Mouse (Mus musculus): ENCODE measurements around the gene Phykpl. TPM values are rescaled to one million over a fixed set of nuclear protein-coding genes. Genes with fewer than 3 reads are reported as not detected.

The Phykpl gene
- polyA plus RNA-seq, 1 experiment from 2014 or later = 23.3 TPM

DNA sequence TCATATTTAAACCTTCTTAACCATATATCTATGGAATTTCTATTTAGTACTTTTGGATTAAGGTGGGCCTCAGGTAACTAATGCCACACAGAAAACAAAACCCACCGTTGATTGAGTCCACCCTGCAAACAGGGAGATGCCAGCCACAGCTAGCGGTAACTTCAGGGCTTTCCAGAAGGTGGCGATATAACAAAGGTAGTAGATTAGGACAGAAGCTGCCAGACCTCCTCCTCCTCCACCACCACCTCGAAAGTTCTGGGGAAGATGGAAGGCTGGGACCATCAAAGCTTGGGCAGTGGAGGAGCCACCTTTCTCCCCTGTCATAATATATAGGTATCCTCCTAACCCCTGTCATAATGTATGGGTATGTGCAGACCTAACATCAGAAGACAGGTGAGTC lies 33.1 kb downstream of the Phykpl start:
- Histone ChIP-seq H3K36me3 (ENCODE audit: insufficient read depth) (peaks cover 5% of the 10 kb centered on the region; the same call in 1 of the 2 replicates), H3K27ac (ENCODE audit: low read depth) (no peak overlapping the region), H3K4me2 (no peak overlapping the region), H3K27me3 (ENCODE audit: insufficient read depth, low read length) (no peaks in the 10 kb centered on the region), H3K9ac (no peak overlapping the region), H3K9me3 (ENCODE audit: low read depth, low read length) (no peaks in the 10 kb centered on the region), H3K4me1 (ENCODE audit: insufficient read depth) (peaks cover 8% of the 10 kb centered on the region; the same call in 1 of the 2 replicates), H3K4me3 (ENCODE audit: low read depth, low read length) (no peak overlapping the region)
- 4% methylated on average over 4 of the region's 4 CpGs for WGBS
- no peak for ATAC-seq (ENCODE audit: insufficient read depth)
- peak; percentile 89 for DNase-seq
- peak; percentile 85 for TF ChIP-seq CTCF (IDR thresholded peaks at IDR 0.05; ENCODE audit: low read depth)

GRCm38 (mm10) chr11:51618894-51619408 lies 34.4 kb downstream of the Phykpl start:
- TF ChIP-seq CTCF (IDR thresholded peaks at IDR 0.05; ENCODE audit: low read depth) = no peak
- H3K27ac ChIP-seq (ENCODE audit: low read depth) = no peak overlapping the region
- H3K36me3 ChIP-seq (ENCODE audit: insufficient read depth) = peaks cover 17% of the 10 kb centered on the region
- H3K4me1 ChIP-seq (ENCODE audit: insufficient read depth) = peaks cover 8% of the 10 kb centered on the region; the same call in 1 of the 2 replicates
- 45% methylated on average over 8 of the region's 8 CpGs for WGBS
- H3K4me3 ChIP-seq (ENCODE audit: low read depth, low read length) = peak overlapping the region; percentile 85
- H3K27me3 ChIP-seq (ENCODE audit: insufficient read depth, low read length) = no peaks in the 10 kb centered on the region
- H3K9ac ChIP-seq = no peak overlapping the region
- ATAC-seq (ENCODE audit: insufficient read depth) (peak; percentile 38), DNase-seq (no peak)
- no peaks in the 10 kb centered on the region for H3K9me3 ChIP-seq (ENCODE audit: low read depth, low read length)
- H3K4me2 ChIP-seq = peak overlapping the region; percentile 81

DNA sequence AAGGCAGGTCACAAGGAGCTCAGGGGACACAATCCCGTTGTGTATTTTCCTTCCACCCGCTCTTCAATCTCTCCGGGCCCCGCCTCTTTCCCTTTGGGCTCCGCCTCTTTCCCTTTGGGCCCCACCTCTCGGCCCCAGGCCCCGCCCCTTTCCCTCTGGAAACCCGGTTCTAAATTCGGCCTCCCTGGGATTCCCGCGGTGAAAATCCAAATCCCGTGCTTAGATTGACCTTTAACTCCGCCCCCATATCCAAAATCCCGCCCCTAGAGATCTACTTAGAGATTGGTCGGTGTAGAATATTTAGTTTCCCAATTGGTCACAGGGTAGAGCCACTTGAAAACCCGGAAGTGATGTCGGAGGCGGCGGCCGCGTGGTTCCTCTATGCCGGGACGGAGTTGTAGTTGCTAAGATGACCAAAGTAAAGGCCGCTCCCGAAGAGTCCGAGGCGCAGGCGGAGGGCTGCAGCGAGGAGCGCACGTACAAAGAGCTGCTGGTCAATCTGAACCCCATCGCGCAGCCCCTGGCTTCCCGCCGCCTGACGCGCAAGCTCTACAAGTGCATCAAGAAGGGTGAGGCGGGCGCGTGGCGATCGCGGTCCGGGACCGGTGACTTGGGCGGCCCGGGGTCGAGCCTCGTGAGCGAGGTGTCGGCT lies 35.0 kb downstream of the Phykpl start, which contains the start of gene Nhp2:
TSS of gene Nhp2 (plus strand) at position 327 of the 652 bp plus-strand sequence.
- TF ChIP-seq CTCF (IDR thresholded peaks at IDR 0.05; ENCODE audit: low read depth) = no peak

DNA sequence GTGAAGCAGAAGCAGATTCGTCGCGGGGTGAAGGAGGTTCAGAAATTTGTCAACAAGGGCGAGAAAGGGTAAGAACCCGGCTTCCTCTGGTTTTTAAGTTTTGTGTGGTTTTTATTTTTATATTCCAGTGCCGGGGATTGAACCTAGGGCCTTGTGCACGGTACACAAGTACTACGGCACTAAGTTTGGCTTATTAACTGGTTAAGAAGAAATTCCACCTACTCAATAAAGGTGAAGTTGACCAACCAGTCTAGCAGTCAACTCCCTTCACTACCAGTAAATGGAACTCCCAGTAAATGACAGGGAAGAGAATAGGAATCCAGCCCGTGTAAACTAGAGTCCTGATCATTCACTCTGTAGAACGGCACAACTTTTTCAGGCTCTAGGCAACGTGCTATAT lies 35.5 kb downstream of the Phykpl start:
- DNase-seq (no peak), ATAC-seq (ENCODE audit: insufficient read depth) (no peak)
- H3K9me3 ChIP-seq (ENCODE audit: low read depth, low read length) = no peaks in the 10 kb centered on the region
- TF ChIP-seq CTCF (IDR thresholded peaks at IDR 0.05; ENCODE audit: low read depth) = no peak
- H3K9ac ChIP-seq = peak overlapping the region; percentile 76
- H3K4me1 ChIP-seq (ENCODE audit: insufficient read depth) = peaks cover 8% of the 10 kb centered on the region; the same call in 1 of the 2 replicates
- H3K36me3 ChIP-seq (ENCODE audit: insufficient read depth) = peaks cover 29% of the 10 kb centered on the region
- WGBS = 2% methylated on average over 11 of the region's 11 CpGs
- no peaks in the 10 kb centered on the region for H3K27me3 ChIP-seq (ENCODE audit: insufficient read depth, low read length)
- H3K4me3 ChIP-seq (ENCODE audit: low read depth, low read length) = peak overlapping the region; percentile 85
- H3K27ac ChIP-seq (ENCODE audit: low read depth) = peak overlapping the region; percentile 68
- peak overlapping the region; percentile 81 for H3K4me2 ChIP-seq

More for the DNA sequence above, 35.0 kb downstream of the Phykpl start, which contains the start of gene Nhp2:
- H3K9me3 ChIP-seq (ENCODE audit: low read depth, low read length) = no peaks in the 10 kb centered on the region
- WGBS = under 1% methylated on average over 51 of the region's 51 CpGs
- peak within 1 kb of the TSS; percentile 68 for H3K27ac ChIP-seq (ENCODE audit: low read depth)
- DNase-seq (peak; percentile 99), ATAC-seq (ENCODE audit: insufficient read depth) (peak; percentile 92)
- peaks cover 23% of the 10 kb centered on the region for H3K36me3 ChIP-seq (ENCODE audit: insufficient read depth)
- no peaks in the 10 kb centered on the region for H3K27me3 ChIP-seq (ENCODE audit: insufficient read depth, low read length)
- H3K4me2 ChIP-seq = peak within 1 kb of the TSS; percentile 81
- H3K4me3 ChIP-seq (ENCODE audit: low read depth, low read length) = peak within 1 kb of the TSS; percentile 85
- H3K9ac ChIP-seq = peak within 1 kb of the TSS; percentile 76
- peaks cover 8% of the 10 kb centered on the region; the same call in 1 of the 2 replicates for H3K4me1 ChIP-seq (ENCODE audit: insufficient read depth)

GRCm38 (mm10) chr11:51621776-51622175 lies 37.2 kb downstream of the Phykpl start:
- Histone ChIP-seq H3K36me3 (ENCODE audit: insufficient read depth) (peaks cover 44% of the 10 kb centered on the region), H3K9me3 (ENCODE audit: low read depth, low read length) (no peaks in the 10 kb centered on the region)
- 92% methylated on average over 2 of the region's 2 CpGs for WGBS

DNA sequence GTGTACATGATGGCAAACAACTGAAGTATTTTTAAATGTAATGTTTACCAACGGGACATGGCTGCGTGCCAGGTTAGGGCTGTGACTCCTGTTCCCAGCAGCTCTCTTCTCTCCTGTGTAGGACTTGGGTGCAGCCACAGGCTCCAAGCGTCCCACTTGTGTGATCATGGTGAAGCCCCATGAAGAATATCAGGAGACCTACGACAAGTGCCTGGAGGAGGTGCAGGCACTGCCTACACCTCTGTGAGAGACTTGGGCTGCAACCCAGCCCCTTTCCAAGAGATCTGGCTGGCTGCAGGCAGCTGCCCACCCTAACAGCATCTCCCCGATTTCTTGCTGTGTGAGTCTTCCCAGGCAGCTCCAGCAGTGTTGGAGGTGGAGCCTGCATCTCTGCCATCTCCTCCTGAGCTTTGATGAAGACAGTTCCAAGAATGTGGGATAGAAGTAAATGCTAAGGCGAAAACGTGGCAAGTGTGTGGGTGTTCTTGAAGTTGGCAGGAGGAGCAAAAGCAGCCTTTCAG lies 38.5 kb downstream of the Phykpl start:
- no peak overlapping the region for H3K9ac ChIP-seq
- H3K27me3 ChIP-seq (ENCODE audit: insufficient read depth, low read length) = no peaks in the 10 kb centered on the region
- TF ChIP-seq CTCF (IDR thresholded peaks at IDR 0.05; ENCODE audit: low read depth) = no peak
- H3K9me3 ChIP-seq (ENCODE audit: low read depth, low read length) = no peaks in the 10 kb centered on the region
- no peak overlapping the region for H3K27ac ChIP-seq (ENCODE audit: low read depth)
- H3K4me1 ChIP-seq (ENCODE audit: insufficient read depth) = peaks cover 8% of the 10 kb centered on the region; the same call in 1 of the 2 replicates
- ATAC-seq (ENCODE audit: insufficient read depth) = no peak
- 84% methylated on average over 7 of the region's 7 CpGs for WGBS
- no peak overlapping the region for H3K4me2 ChIP-seq
- DNase-seq = no peak
- H3K36me3 ChIP-seq (ENCODE audit: insufficient read depth) = peaks cover 54% of the 10 kb centered on the region
- H3K4me3 ChIP-seq (ENCODE audit: low read depth, low read length) = no peak overlapping the region

More at GRCm38 (mm10) chr11:51621776-51622175, 37.2 kb downstream of the Phykpl start:
- ATAC-seq (ENCODE audit: insufficient read depth) (no peak), DNase-seq (no peak)
- TF ChIP-seq CTCF (IDR thresholded peaks at IDR 0.05; ENCODE audit: low read depth) = no peak
- Histone ChIP-seq H3K27me3 (ENCODE audit: insufficient read depth, low read length) (no peaks in the 10 kb centered on the region), H3K27ac (ENCODE audit: low read depth) (no peak overlapping the region), H3K4me2 (no peak overlapping the region), H3K4me3 (ENCODE audit: low read depth, low read length) (no peak overlapping the region), H3K9ac (no peak overlapping the region), H3K4me1 (ENCODE audit: insufficient read depth) (peaks cover 8% of the 10 kb centered on the region; the same call in 1 of the 2 replicates)

- H3K36me3 ChIP-seq (ENCODE audit: insufficient read depth) = peaks cover 62% of the 10 kb centered on the region
- no peak overlapping the region for H3K27ac ChIP-seq (ENCODE audit: low read depth)
- DNase-seq = no peak
- H3K4me1 ChIP-seq (ENCODE audit: insufficient read depth) = peaks cover 8% of the 10 kb centered on the region; the same call in 1 of the 2 replicates
- H3K27me3 ChIP-seq (ENCODE audit: insufficient read depth, low read length) = no peaks in the 10 kb centered on the region
- H3K4me3 ChIP-seq (ENCODE audit: low read depth, low read length) = no peak overlapping the region
- H3K4me2 ChIP-seq = no peak overlapping the region
- no peak for TF ChIP-seq CTCF (IDR thresholded peaks at IDR 0.05; ENCODE audit: low read depth)
- H3K9ac ChIP-seq = no peak overlapping the region
- no peak for ATAC-seq (ENCODE audit: insufficient read depth)
- WGBS = 73% methylated on average over 5 of the region's 5 CpGs
- no peaks in the 10 kb centered on the region for H3K9me3 ChIP-seq (ENCODE audit: low read depth, low read length)
Observed at GRCm38 (mm10) chr11:51625187-51625820, 40.7 kb downstream of the Phykpl start.
